Mouse (Mus musculus): Measurements from ENCODE around the gene Spo11.

Gene Spo11

DNA sequence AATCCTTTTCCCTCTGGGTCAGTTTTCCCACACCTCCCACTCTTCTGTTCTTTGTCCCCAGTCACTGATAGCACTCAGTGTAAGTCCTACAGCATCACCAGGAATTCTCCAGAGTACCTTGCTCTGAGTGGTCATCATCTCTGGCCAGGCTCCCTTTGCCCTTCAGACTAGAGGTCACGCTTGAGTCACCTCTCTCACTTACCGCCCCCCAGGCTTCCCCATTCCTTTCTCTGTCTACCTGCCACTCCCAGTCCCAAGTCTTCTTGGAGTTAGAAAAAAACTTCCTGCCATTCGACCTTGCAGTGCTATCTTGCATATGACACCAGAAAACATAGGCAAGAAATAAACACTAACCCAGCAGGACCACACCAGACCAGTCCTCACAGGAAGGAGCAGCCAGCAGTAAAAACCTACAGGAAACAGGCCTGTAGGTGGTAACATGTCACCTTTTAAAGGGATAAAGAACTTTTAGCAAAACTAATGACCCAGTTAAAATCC lies 32.8 kb downstream of the Spo11 start:
- DNase-seq: no peak

DNA sequence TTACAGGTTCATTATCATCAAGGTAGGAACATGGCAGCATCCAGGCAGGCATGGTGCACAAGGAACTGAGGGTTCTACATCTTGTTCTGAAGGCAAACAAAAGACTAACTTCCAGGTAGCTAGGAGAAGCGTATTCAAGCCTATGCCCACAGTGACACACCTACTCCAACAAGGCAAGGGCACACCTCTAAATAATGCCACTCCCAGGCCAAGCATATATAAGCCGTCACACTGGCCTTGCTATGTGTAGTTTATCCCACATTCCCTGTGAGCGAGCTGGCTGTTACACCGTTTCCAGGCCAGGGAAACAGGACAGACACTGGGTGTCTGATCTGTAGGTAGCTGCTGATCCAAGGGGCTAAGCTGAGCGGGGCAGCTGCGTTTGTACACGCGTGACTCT lies 33.9 kb downstream of the Spo11 start:
- no peak for DNase-seq

DNA sequence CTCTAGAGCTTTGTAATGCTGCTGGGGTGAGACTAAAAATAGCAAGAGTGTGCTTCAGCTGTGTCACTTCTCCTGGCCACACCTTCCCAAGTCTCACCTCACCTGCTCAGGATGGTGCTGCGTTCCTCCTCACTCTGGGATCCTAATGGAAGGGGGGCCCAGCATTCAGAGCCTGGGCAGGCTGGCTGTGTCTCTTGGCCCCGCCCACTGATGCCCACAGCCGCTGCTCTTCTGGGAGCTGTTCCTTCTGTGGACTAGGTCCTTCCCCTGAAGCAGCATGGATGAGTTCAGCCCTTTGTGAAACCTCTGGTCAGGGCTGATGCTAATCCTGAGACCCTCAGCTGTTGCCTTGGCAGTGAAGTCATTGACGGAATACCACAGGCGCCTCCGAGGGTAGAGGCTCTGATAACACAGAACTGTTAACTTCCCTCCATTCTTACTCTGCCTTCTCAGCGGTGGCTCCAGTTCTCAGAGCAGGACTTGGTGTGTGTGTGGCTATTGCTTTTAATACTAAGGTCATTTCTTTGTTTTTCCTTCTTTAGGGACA lies 37.3 kb downstream of the Spo11 start:
- no peak for DNase-seq

DNA sequence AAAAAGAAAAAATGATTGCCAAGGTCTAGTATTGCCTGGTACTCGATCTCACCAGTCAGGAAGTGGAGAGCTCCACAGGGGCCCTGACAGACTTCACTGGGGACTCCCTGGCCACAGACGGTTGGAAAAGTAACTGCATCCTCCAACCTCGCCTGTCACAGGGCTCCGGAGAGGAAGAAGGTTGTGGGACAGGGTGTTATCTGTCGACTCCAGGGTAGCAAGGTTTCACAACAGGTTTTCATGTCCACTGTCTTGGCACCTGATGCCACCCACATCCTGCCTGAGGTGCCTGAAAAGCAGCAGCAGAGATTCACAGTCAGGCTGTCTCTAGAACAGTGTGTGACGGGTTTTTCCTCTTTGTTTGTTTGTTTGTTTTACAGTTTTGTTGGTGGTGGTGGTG lies 40.4 kb downstream of the Spo11 start:
- DNase-seq: no peak

DNA sequence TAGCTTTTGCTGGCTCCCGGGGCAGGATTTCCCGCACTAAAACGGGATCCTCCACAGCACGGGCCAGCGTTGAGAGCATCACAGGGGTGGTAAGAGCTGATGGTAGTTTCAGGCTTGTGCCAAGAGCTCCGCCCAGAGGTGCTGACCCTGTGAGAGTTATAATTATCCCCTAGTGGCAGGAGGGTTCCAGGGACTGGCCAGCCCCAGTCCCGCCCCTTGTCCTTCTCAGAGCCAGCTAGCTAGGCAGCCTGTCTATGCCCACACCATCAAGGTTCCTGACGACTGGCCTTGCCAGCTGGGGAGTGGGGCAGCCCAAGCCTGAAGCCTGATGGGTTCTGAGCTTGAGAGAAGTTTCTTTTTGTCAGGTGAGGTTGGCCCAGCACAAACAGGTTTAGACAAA lies 41.1 kb downstream of the Spo11 start:
- DNase-seq: peak; percentile 64

DNA sequence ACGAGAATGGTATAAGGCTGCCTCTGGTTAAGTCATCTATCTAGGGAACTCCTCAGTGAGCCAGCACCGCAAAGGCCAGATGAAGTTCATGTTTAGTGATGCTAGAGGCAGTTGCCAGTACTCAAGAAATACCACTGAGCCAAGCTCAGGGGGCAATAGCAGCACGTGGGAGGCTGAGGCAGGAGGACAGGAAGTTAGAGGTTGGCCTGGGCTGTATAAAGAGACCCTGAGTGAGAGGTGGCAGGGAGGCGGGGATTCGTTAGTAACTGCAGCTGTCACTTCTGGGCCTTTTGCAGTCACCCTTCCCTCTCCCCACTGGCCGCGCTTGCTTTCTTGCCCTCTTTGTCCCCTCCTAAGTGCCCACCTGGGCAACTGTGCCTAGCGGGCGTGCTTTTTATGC lies 41.8 kb downstream of the Spo11 start:
- no peak for DNase-seq

DNA sequence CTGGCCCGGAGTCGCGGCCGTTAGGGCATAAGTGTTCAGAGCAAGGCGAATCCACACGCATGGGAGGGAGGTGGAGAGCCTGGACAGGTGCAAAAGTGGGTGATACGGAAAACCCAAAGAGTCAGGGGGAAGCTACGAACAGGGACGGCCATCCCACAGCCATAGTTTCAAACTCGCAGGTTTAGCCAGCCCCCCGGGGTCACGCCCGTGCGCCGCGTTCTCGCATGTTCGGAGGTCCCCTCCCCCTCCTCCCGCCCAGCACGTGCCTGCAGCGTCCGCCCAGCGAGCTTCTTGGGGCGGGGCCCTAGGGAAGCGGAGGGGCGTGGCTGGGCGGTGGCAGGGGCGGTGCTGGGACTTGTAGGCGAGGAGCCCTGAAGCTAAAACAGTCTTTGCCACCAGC lies 42.3 kb downstream of the Spo11 start:
- DNase-seq: peak; percentile 93

DNA sequence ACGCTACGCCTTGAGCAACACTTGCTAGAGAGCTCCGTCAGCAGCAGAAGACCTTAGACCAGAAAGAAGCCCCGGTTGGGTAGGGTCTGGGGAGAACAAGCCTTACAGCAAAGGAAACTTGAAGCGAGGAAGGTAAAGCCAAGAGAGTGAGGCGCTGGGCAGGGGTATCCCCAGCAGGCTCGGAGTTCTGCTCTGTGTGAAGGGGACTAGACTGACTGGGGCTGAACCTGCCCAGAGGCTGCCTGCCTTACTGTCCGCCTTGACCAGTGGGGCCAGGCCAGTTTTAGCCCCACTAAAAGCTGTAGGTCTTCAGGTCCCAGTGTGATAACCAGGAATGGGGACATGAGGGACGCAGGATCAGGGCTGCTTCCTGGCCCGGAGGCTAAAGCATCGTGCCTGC lies 42.9 kb downstream of the Spo11 start, which contains the start of gene Rbm38:
Gene Rbm38 (plus strand): TSS at position 69 of the 400 bp plus-strand sequence.
- no peak for DNase-seq

DNA sequence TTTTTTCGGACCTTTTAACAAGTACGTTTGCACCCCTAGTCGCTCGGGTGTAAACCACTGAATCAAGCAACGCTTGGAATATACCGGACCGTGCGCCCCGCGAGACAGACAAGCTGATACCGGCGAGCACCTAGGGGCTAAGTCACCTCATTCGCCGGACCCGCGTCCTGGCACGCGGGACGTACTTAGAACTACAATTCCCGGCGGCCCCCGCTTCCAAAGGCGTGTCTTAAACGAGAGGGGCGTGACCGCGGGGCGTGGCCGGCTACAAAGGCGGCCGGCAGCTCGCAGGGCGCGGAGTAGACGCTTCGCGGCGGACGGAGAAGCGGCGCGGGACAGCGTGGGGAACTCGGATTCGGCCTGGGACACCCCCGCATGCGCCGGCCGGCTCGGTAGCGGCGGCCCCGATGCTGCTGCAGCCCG lies 44.1 kb downstream of the Spo11 start:
- DNase-seq: peak; percentile 93

DNA sequence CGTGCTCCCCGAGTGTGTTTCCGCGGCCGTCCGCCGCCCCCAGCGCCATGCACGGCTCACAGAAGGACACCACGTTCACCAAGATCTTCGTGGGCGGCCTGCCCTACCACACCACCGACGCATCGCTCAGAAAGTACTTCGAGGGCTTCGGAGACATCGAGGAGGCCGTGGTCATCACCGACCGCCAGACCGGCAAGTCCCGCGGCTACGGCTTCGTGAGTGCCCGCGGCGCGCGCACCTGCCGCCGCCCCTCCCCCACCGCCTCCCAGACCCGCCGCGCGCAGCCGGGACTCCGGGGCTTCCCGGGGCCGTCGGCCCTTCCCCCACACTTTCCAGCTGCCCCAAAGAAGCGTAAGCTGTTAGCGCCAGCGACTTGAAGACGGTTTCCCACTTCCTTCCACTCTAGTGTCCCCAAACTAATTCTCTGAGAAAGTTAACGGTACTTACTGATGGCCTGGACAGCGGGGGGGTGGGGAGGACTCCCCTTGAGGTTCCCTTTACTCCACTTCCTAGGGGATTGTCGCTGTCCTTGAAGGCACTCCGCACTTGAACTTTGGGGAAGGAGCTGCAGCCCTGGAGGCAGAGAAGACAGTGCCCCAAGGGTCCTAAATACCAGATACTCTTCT lies 44.7 kb downstream of the Spo11 start:
- DNase-seq: no peak

DNA sequence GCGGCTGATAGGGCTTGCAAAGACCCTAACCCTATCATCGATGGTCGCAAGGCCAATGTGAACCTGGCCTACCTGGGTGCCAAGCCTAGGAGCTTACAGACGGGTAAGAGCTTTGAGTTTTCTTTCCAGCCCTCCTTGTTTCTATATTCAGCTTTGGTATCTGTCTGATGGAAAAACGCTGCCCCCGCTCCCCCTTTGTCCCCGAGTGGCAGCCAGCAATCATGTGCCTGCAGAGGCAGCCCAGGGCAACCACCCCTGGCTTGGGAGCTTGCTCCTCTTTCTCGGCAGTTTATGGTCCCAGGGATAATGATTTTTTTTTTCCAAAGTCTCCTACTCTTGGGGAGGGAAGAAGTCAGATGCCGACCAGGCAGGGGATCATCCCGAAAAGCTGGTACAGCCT lies 45.3 kb downstream of the Spo11 start:
- DNase-seq: no peak

DNA sequence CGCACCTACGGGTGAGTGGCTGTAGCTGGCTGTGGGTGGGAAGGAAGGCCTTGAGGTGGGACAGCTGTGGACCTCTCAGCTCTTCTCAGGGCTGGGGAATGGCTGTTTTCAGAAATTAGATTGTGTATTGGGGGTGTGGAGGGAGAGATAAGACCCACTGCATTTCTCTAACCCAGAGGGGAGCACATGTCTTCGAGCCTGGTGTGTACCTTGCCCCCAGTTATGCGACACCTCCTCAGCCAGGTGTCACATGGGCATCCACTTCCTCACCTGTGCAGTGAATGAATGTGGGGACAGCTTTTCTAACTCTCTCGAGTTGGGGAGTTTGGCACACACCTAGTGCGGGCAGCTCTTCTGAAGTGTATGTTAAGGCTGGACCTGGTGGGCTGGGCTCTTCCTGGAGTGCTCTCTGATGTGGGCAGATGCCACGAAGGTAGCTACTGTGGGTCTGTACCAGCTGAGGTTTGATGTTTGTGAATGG lies 45.9 kb downstream of the Spo11 start:
- no peak for DNase-seq

DNA sequence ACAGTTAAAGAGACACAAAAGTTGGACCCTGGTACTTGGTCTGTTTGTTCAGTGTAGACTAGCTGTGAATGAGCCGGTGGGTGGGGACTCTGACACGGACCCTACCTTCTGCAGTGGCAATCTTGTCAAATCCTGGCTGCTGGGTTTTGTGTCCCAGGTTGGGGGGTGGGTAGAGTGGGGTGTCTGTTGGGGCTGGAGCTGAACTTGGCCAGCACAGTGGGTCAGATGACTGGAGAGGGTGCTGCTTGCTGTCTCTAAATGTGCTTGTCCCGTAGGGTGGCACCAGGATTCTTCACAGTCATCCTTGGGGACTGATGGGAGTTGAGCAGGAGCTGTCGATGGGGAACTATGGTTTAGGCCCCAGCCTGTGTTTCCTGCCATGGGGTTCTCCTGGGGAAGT lies 46.5 kb downstream of the Spo11 start:
- DNase-seq: no peak

DNA sequence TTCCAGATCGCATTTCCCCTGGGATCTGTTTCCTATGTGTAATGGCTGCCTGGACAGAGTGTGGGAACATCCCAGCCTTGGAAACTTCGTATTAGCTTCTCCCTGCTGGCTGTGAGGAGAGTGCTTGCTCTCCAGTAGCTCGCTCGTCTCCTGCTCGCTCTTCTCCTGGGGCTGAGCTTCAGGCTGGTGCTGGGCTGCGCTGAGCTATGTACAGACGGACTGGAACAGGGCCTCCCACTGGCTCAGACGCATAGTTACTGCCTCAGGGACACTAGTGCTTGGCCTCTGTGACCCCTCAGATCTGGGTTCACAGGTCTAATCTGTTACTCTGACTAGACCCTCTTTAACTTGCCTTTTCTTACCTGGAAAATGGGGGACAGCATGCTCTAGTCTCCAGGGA lies 46.9 kb downstream of the Spo11 start:
- no peak for DNase-seq

DNA sequence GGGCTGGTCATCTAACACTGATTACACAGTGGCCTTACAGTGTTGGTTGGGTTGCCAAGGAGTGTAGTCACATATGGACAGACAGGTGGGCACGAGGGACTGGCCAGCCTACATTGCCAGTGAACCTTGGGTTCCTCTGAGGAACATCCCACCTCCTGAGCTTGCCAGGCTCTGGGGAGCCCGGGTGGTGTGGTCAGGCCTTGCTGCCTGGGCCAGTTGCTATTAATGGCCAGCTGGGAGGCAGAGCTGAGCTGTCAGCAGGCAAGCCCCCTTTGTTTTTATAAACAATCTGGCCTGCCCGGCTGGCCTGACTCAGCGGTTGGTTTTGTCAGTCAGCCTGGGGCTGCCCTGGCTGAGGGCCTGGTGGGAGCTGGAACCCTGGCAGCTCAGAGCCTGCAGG lies 47.4 kb downstream of the Spo11 start:
- DNase-seq: no peak

DNA sequence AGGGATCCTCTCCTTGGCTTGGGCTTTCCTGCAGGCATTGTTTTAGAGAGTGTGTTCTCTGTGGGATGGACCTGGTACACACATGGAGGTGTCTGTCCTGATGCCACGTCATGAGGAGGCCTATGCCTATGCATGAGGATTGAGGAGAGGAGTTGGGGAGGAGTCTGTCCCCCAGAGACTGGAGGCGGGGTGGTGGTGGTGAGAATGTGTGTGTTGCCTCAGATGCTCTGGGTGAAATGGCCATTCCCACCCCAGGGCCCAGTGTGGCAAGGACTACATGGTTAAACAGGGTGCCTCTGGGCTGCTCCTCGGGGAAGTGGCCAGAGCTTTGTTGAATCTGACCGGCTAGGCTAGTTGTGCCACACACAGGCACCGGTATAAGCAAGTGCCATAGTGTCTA lies 48.8 kb downstream of the Spo11 start:
- DNase-seq: no peak

DNA sequence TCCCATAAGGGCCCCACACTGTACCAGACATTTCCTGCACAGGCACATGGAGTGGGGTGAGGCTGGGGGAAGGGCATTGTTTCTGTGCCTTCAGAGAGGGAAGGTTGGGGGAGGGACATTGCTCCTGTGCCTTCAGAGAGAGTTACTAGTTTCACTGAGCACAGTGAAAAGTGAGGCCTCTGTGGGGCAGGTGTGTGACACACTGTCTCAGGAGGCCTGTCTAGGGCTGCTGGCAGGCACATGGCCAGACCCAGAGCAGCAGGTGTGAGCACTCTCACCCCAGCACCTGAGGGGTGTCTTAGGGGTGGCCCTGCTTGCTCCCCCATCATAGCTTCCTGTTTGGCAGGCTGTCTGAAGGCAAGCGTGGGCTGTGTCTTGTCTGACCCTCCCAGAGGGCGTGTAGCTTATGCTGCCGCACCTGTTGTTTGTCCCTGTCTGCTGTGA lies 49.2 kb downstream of the Spo11 start:
- no peak for DNase-seq

DNA sequence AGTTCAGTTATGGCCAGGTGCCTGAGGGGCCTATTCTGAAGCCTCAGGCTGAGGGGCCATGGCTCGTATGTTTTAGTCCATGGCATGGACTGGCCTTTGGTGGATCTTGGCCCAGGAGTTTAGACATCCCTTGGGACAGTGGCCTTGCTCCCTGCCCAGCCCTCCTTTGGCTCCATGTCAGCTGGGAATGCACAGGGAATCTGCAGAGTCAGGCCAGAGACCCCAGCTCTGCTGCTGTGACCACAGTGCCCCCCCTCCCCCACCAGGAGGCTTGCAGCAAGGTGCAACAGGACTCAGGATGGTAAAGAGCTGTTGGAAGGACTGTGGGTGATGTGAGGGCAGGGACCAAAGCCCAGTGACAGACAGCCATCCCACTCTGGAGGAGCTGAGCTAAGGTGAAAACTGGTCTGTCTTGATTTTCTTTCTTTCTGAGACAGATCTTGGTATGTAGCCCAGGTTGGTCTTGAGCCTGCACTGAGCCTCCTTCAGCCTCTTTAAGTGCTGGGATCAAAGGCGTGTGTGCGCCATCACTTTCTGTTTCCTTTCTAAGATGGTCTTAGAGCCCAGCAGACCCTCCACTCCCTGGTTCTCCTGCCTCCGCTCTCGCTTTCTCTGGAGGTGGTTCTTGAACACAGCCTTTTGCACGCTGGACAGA lies 49.8 kb downstream of the Spo11 start:
- DNase-seq: no peak

DNA sequence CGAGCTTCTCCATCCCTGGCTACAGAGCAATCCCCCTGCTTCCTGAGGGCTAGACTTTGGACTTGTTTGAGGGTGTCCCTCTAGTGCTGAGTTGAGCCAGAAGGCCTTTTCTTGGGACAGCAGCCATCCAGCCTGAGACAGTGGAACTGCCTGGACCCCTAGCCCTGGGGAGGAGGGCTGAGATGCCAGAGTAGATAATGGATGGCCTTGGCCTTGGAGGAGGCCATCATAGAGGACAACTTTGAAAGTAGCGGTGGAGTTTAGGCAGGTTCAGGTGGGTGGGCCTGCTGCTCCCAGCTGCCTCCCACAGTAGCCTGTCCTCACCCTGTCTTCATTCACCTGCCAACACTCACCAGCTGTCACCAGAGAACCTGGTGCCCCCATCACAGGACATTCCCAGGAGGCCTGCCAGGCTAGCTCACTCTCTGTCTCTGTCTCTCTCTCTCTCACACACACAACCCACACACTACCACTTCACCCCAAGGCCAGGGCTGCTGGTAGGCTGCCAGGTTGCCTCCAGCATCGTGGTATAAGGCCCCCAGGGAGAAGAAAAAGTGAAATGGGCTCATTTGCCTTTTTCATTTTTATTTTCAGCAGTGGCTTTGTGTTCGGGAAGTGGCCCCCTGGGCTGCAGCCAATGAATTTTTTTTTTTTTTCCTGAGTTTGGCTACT lies 50.5 kb downstream of the Spo11 start:
- no peak for DNase-seq

DNA sequence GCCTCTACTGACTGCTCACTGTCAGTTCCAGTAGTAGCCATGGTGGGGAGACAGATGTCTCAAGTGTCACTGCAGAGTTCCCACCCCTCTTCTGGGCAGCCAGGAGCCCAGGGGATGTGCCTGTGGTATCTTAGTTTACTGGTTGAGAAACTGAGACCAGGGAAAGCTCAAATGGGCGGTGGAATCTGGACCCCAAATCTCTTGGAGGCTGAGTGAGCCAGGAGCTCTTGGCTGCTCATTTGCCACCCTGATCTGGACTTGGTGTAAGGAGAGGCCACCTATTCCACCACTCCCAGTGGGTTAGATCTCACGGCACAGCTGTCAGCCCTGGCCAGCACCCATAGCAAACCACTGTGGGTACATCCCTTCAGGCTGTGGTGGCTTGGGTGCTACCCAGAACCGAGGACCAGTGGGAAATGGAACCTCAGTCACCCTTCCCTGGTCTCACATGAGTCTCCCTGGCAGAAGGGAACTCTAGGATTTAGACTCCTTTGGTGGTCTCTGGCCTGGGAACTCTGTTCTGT lies 51.1 kb downstream of the Spo11 start:
- no peak for DNase-seq

DNA sequence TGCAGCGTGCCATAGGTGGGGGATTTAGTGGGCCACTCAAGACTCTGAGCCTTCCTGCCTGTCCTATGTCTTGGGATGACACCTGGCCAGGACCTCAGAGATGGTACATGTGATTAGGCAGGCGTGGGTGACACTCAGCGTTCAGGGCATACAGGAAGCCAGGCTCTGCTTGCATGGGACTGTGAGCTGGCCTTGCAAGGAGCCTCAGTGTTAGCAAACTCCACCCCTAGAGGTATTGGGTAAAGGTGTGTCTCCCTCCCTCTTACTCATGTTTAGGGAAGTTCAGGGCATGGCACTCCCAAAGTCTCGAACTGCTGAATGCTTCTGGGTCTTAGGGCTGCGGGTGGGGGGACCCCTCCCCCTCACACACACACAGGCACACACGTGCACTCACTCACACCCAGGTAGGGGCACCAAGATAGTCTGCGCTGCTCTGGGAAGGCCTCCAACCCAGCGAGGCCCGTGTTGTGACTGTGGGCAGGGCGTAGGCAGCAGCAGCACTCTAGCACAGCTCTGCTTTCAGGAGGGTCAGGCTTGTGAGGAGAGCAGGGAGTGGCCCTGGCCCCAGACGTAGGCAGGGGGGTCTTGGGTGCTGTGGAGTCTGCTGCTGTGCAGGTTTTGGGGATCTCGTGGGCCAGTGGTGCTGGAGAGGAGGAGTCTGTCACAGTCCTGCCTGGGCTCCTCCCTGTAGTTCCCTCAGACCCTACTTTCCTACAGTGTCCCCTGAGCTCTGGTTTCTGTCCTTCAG lies 53.3 kb downstream of the Spo11 start:
- DNase-seq: no peak

DNA sequence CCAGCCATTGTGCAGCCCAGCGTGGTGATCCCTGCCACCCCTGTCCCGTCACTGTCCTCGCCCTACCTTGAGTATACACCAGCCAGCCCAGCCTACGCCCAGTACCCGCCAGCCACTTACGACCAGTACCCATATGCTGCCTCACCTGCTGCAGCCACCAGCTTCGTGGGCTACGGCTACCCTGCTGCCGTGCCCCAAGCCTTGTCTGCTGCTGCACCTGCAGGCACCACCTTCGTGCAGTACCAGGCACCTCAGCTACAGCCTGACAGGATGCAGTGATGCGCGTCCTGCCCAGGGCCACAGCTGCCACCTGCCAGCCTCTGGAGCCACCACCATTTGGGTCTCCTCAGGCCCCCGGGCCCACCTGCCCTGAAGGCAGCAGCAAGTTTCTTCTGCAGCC lies 56.0 kb downstream of the Spo11 start:
- DNase-seq: no peak

DNA sequence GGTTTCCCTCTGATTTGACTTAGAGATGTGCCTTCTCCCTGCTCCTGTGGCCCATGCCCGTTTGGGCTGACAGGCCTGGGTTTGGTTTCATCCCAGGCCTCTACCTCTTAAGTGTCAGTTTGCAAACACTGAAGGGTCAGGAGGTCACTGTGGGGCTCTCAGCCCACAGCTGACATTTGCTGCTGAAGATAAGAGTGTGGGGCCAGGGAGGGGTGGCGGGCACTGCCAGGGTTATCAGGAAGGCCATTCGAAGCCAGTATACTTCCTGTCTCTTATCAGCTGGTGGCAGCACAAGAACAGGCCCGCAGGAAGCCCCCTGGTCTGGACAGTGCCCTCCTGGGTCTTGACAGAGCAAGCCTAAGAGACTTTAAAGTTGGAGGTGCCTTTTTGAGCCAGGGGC lies 57.5 kb downstream of the Spo11 start:
- no peak for DNase-seq
